Mouse (Mus musculus): ENCODE data around the gene Suclg2.
A peak's percentile ranks its signal among the peaks of the same experiment; 100 is the strongest.

GRCm38 (mm10) chr6:95669335-95669729 is 49.3 kb downstream of the Suclg2 start:
- TF ChIP-seq CTCF (IDR thresholded peaks at IDR 0.05; ENCODE audit: low read depth, low read length) (peak; percentile 78), POLR2A (IDR thresholded peaks at IDR 0.05; ENCODE audit: extremely low read depth, insufficient read depth, low read length) (no peak)

Measured in liver, adult 2 months (tissue).